Mouse (Mus musculus) CH12.LX (cell line): ENCODE results near the gene Slc35f2.

Source experiments
- CTCF ChIP-seq, 2 experiments: IDR thresholded peaks in 1 of 2; conservative IDR thresholded peaks in 1 of 2; 2 replicates each; pipeline ENCODE4 v1.5.1; 2011 to 2012; ENCODE audit warnings: low read depth in 2 of 2, low read length in 2 of 2, improper control_type of control experiment in 1 of 2, inconsistent platforms in 1 of 2, mild to moderate bottlenecking in 1 of 2, moderate library complexity in 1 of 2
- ELF1 ChIP-seq: IDR thresholded peaks from 2 replicates; pipeline ENCODE4 v1.6.1; 2014; ENCODE audit warnings: low read depth, mild to moderate bottlenecking, inconsistent platforms, low read length, improper control_type of control experiment
- EP300 ChIP-seq: IDR thresholded peaks from 2 replicates; pipeline ENCODE4 v1.6.1; 2011; ENCODE audit warnings: low read length, improper control_type of control experiment
- ETS1 ChIP-seq: conservative IDR thresholded peaks from 2 replicates; pipeline ENCODE4 v1.6.1; 2012; ENCODE audit warnings: low read depth, mild to moderate bottlenecking, inconsistent platforms, low read length, improper control_type of control experiment, moderate library complexity
- KAT2A ChIP-seq: IDR thresholded peaks from 2 replicates; pipeline ENCODE4 v1.6.1; 2012; ENCODE audit warnings: low read length, improper control_type of control experiment, inconsistent platforms; ENCODE audit not compliant: insufficient replicate concordance
- MAX ChIP-seq: IDR thresholded peaks from 2 replicates; pipeline ENCODE4 v1.6.1; 2011; ENCODE audit warnings: low read length, improper control_type of control experiment
- MYC ChIP-seq: IDR thresholded peaks from 2 replicates; pipeline ENCODE4 v1.6.1; 2011; ENCODE audit warnings: low read depth, mild to moderate bottlenecking, improper control_type of control experiment, low read length
- POLR2A ChIP-seq: IDR thresholded peaks from 2 replicates; pipeline ENCODE4 v1.6.1; 2011; ENCODE audit warnings: low read depth, mild to moderate bottlenecking, improper control_type of control experiment, low read length
- RAD21 ChIP-seq: IDR thresholded peaks from 2 replicates; pipeline ENCODE4 v1.6.1; 2011; ENCODE audit warnings: low read depth, mild to moderate bottlenecking, low read length, improper control_type of control experiment, moderate library complexity
- TCF12 ChIP-seq: IDR thresholded peaks from 2 replicates; pipeline ENCODE4 v1.6.1; 2014; ENCODE audit warnings: low read depth, mild to moderate bottlenecking, inconsistent platforms, low read length, improper control_type of control experiment
- USF1 ChIP-seq: IDR thresholded peaks from 2 replicates; pipeline ENCODE4 v1.6.1; 2014; ENCODE audit warnings: low read depth, mild to moderate bottlenecking, inconsistent platforms, low read length, improper control_type of control experiment
- ZC3H11A ChIP-seq: IDR thresholded peaks from 2 replicates; pipeline ENCODE4 v1.6.1; 2012; ENCODE audit warnings: low read depth, mild to moderate bottlenecking, inconsistent platforms, low read length, improper control_type of control experiment

- TF ChIP-seq ELF1 (no peak), POLR2A (no peak), ETS1 (no peak), ZC3H11A (no peak), USF1 (no peak), RAD21 (no peak), TCF12 (no peak), MAX (no peak), MYC (no peak), KAT2A (no peak), CTCF (conservative IDR thresholded peaks at IDR 0.05 in 1 of 2, IDR thresholded peaks at IDR 0.05 in 1 of 2; ENCODE audit: low read depth in 2 of 2, low read length in 2 of 2) (no peak), EP300 (no peak)
Measured at GRCm38 (mm10) chr9:53764697-53765096, 6.6 kb upstream of the Slc35f2 start.
